Mouse (Mus musculus) cerebellum, adult 2 months (tissue): ENCODE data around the gene Cdk19. TPM values are rescaled to one million over a fixed set of nuclear protein-coding genes. Genes with fewer than 3 reads are reported as not detected.

ENCODE experiments used
- DNase-seq, 2 experiments: peaks; one replicate each; pipeline ENCODE4 v3.0.0; 2021
- H3K27ac ChIP-seq: fragments of 200-500 bp; 2 replicates; pipeline ENCODE4 v1.5.1; 2012; ENCODE audit warnings: low read length, control low read depth, inconsistent platforms; ENCODE audit not compliant: insufficient read depth
- H3K27me3 ChIP-seq: fragments of 200-500 bp; 2 replicates; pipeline ENCODE4 v1.6.1; 2012; ENCODE audit warnings: inconsistent platforms, mild to moderate bottlenecking, low read length, moderate library complexity; ENCODE audit not compliant: control insufficient read depth, insufficient read depth
- H3K4me1 ChIP-seq: fragments of 200-500 bp; 2 replicates; pipeline ENCODE4 v1.6.1; 2011; ENCODE audit warnings: low read length; ENCODE audit not compliant: control insufficient read depth, insufficient read depth
- H3K4me3 ChIP-seq: fragments of 200-500 bp; replicated peaks from 2 replicates; pipeline ENCODE3; 2011; ENCODE audit warnings: mild to moderate bottlenecking, low read depth, low read length, control low read depth; ENCODE audit not compliant: insufficient read depth
- CTCF ChIP-seq: fragments of 200-500 bp; IDR thresholded peaks from 2 replicates; pipeline ENCODE4 v1.5.1; 2011; ENCODE audit warnings: low read depth, mild to moderate bottlenecking, control low read depth, low read length, moderate library complexity, borderline replicate concordance; ENCODE audit not compliant: insufficient read depth
- POLR2A ChIP-seq: fragments of 200-500 bp; IDR thresholded peaks from 2 replicates; pipeline ENCODE4 v1.6.1; 2011; ENCODE audit warnings: low read length, control low read depth, borderline replicate concordance; ENCODE audit not compliant: insufficient read depth
- WGBS: fragments of 180-500 bp; shearing (Covaris S2); methylation state at CpG from one replicate; pipeline ENCODE4 v1.1.7; 2018; 5-methylcytosine and 5-hydroxymethylcytosine counted together
- polyA plus RNA-seq: library from polyadenylated mRNA; depleted of rRNA; stranded (reverse); fragments of >200 nt; gene quantifications from 2 replicates; pipeline ENCODE4 v1.2.3, GENCODE M21; 2012

Gene Cdk19
- polyA plus RNA-seq, 1 experiment = 44.7 TPM

GRCm38 (mm10) chr10:40443371-40443770 is 104.0 kb downstream of the Cdk19 start:
- Histone ChIP-seq H3K4me3 (no peak overlapping the region), H3K4me1 (peaks cover 8% of the 10 kb centered on the region), H3K27me3 (no peaks in the 10 kb centered on the region), H3K27ac (no peak overlapping the region)
- WGBS = 57% methylated on average over 7 of the region's 7 CpGs
- TF ChIP-seq CTCF = no peak
- TF ChIP-seq POLR2A = no peak
- no peak for DNase-seq

GRCm38 (mm10) chr10:40443806-40444357 is 104.5 kb downstream of the Cdk19 start:
- Histone ChIP-seq H3K27me3 (no peaks in the 10 kb centered on the region), H3K27ac (no peak overlapping the region), H3K4me1 (peaks cover 8% of the 10 kb centered on the region), H3K4me3 (no peak overlapping the region)
- TF ChIP-seq CTCF (no peak), POLR2A (no peak)
- DNase-seq = no peak
- 58% methylated on average over 6 of the region's 6 CpGs for WGBS

GRCm38 (mm10) chr10:40444586-40444985 is 105.2 kb downstream of the Cdk19 start:
- TF ChIP-seq POLR2A (no peak), CTCF (no peak)
- no peak for DNase-seq
- 80% methylated on average over 4 of the region's 4 CpGs for WGBS
- Histone ChIP-seq H3K4me1 (peaks cover 8% of the 10 kb centered on the region), H3K27ac (peak overlapping the region; percentile 34; the same call in 1 of the 2 replicates), H3K4me3 (no peak overlapping the region), H3K27me3 (no peaks in the 10 kb centered on the region)

- no peak for DNase-seq
- no peak overlapping the region for H3K4me3 ChIP-seq
- no peak overlapping the region for H3K27ac ChIP-seq
- peaks cover 8% of the 10 kb centered on the region for H3K4me1 ChIP-seq
- H3K27me3 ChIP-seq = no peaks in the 10 kb centered on the region
- TF ChIP-seq CTCF (no peak), POLR2A (no peak)
- WGBS = 72% methylated on average over 3 of the region's 3 CpGs
Measured at GRCm38 (mm10) chr10:40446088-40446604, 106.8 kb downstream of the Cdk19 start.

GRCm38 (mm10) chr10:40446630-40447029 is 107.3 kb downstream of the Cdk19 start:
- no peaks in the 10 kb centered on the region for H3K27me3 ChIP-seq
- no peak overlapping the region for H3K4me3 ChIP-seq
- 60% methylated on average over 3 of the region's 3 CpGs for WGBS
- no peak for DNase-seq
- H3K27ac ChIP-seq = no peak overlapping the region
- no peak for TF ChIP-seq POLR2A
- TF ChIP-seq CTCF = no peak
- peaks cover 8% of the 10 kb centered on the region for H3K4me1 ChIP-seq

- no peak for DNase-seq
- 0 out of 2 replicates have a peak overlapping the region, but pooled peaks have one; percentile 22 for H3K27ac ChIP-seq
- peaks cover 8% of the 10 kb centered on the region for H3K4me1 ChIP-seq
- WGBS = 37% methylated on average over 3 of the region's 3 CpGs
- H3K27me3 ChIP-seq = no peaks in the 10 kb centered on the region
- TF ChIP-seq POLR2A (no peak), CTCF (no peak)
- no peak overlapping the region for H3K4me3 ChIP-seq
Measured at GRCm38 (mm10) chr10:40447295-40447694, 107.9 kb downstream of the Cdk19 start.

GRCm38 (mm10) chr10:40447921-40448320 is 108.6 kb downstream of the Cdk19 start:
- Histone ChIP-seq H3K27ac (peak overlapping the region; percentile 20; the same call in 1 of the 2 replicates), H3K27me3 (no peaks in the 10 kb centered on the region), H3K4me3 (no peak overlapping the region), H3K4me1 (peaks cover 8% of the 10 kb centered on the region)
- no peak for DNase-seq
- TF ChIP-seq POLR2A = no peak
- no peak for TF ChIP-seq CTCF
- 50% methylated on average over 5 of the region's 5 CpGs for WGBS

GRCm38 (mm10) chr10:40448444-40448843 is 109.1 kb downstream of the Cdk19 start:
- H3K27ac ChIP-seq = no peak overlapping the region
- H3K27me3 ChIP-seq = no peaks in the 10 kb centered on the region
- 14% methylated on average over 3 of the region's 3 CpGs for WGBS
- DNase-seq = no peak
- peaks cover 8% of the 10 kb centered on the region for H3K4me1 ChIP-seq
- no peak overlapping the region for H3K4me3 ChIP-seq
- TF ChIP-seq POLR2A (no peak), CTCF (no peak)

- Histone ChIP-seq H3K4me1 (peaks cover 8% of the 10 kb centered on the region), H3K27me3 (no peaks in the 10 kb centered on the region), H3K4me3 (no peak overlapping the region), H3K27ac (no peak overlapping the region)
- WGBS = 92% methylated on average over 6 of the region's 6 CpGs
- no peak for DNase-seq
- TF ChIP-seq CTCF = no peak
- TF ChIP-seq POLR2A = no peak
Measured at GRCm38 (mm10) chr10:40449571-40449970, 110.2 kb downstream of the Cdk19 start.
